25 mouse cellular contexts compared by ENCODE assay signal in genomic region chr2:79449371-79449770, GRCm38 (mm10). TPM values are rescaled to one million over a fixed set of nuclear protein-coding genes. Genes with fewer than 3 reads are reported as not detected.
DNase-seq lines count a peak whose midpoint lies in the region; ATAC-seq and TF ChIP-seq lines count a peak whose summit lies in the region.
"Had no signal": no experiment of that assay in that cellular context is flagged by ENCODE, and none has a peak within 500 bp of the region (broad histone marks: within the 10 kb centered on the region; RNA-seq: fewer than 3 reads in every experiment).

No protein-coding gene starts in this region.

- no peak overlapping the region for H3K4me2 ChIP-seq in hindbrain, embryonic 13.5 days
- no peak overlapping the region for H3K4me2 ChIP-seq in hindbrain, embryonic 15.5 days
- H3K4me2 ChIP-seq: forebrain, embryonic 12.5 days; limb, embryonic 15.5 days; liver, embryonic 15.5 days had no signal

- TF ChIP-seq CTCF in brain, embryonic 14.5 days (IDR thresholded peaks at IDR 0.05; ENCODE audit: borderline replicate concordance, extremely low read depth, insufficient read depth, insufficient read length) = no peak

- peaks cover 7% of the 10 kb centered on the region for H3K4me1 ChIP-seq in hindbrain, embryonic 13.5 days (replicated peaks)
- H3K4me1 ChIP-seq in hindbrain, embryonic 10.5 days (replicated peaks) = peaks cover 12% of the 10 kb centered on the region; the same call in 1 of the 2 replicates
- H3K4me1 ChIP-seq in hindbrain, embryonic 15.5 days (replicated peaks) = peaks cover 8% of the 10 kb centered on the region
- H3K4me1 ChIP-seq: liver, embryonic 15.5 days had no signal

- no peak for DNase-seq in hindbrain, embryonic 10.5 days (ENCODE audit: low spot score)
- peak; percentile 64 for DNase-seq in brain, embryonic 14.5 days (ENCODE audit: low read depth)
- DNase-seq in cerebellum, adult 9-10 months = peak; percentile 74
- no peak for DNase-seq in lung, postnatal 14 days
- DNase-seq: adrenal gland, adult 2 months; gastrocnemius, postnatal 10 days; heart, adult 2 months; kidney, adult 18-20 months; kidney, postnatal 10 days; layer of hippocampus, postnatal 36 days; right cerebral cortex, postnatal 14 days; spleen, adult 18-20 months; thymus, postnatal 25 days had no signal

- H3K27me3 ChIP-seq in hindbrain, embryonic 13.5 days = 0 out of 2 replicates have a peak, but pooled peaks cover 4% of the 10 kb centered on the region
- peaks cover 31% of the 10 kb centered on the region for H3K27me3 ChIP-seq in hindbrain, embryonic 10.5 days (ENCODE audit: insufficient read depth, poor library complexity, severe bottlenecking)
- no peaks in the 10 kb centered on the region for H3K27me3 ChIP-seq in hindbrain, embryonic 15.5 days

- no peaks in the 10 kb centered on the region for H3K9me3 ChIP-seq in hindbrain, embryonic 13.5 days
- H3K9me3 ChIP-seq in hindbrain, embryonic 10.5 days = no peaks in the 10 kb centered on the region
- no peaks in the 10 kb centered on the region for H3K9me3 ChIP-seq in hindbrain, embryonic 15.5 days
- H3K9me3 ChIP-seq: forebrain, embryonic 12.5 days; limb, embryonic 15.5 days; liver, embryonic 15.5 days had no signal

- TF ChIP-seq POLR2A in brain, embryonic 14.5 days (IDR thresholded peaks at IDR 0.05; ENCODE audit: borderline replicate concordance, extremely low read depth, insufficient read depth, insufficient read length, poor library complexity, severe bottlenecking) = no peak

- no peaks in the 10 kb centered on the region for H3K36me3 ChIP-seq in hindbrain, embryonic 13.5 days
- no peaks in the 10 kb centered on the region for H3K36me3 ChIP-seq in hindbrain, embryonic 10.5 days
- no peaks in the 10 kb centered on the region for H3K36me3 ChIP-seq in hindbrain, embryonic 15.5 days
- H3K36me3 ChIP-seq: forebrain, embryonic 12.5 days; limb, embryonic 15.5 days; liver, embryonic 15.5 days had no signal

- H3K27ac ChIP-seq in hindbrain, embryonic 13.5 days = peak overlapping the region; percentile 55; the same call in 1 of the 2 replicates
- no peak overlapping the region for H3K27ac ChIP-seq in hindbrain, embryonic 10.5 days
- no peak overlapping the region for H3K27ac ChIP-seq in hindbrain, embryonic 15.5 days (replicated peaks)
- H3K27ac ChIP-seq: forebrain, embryonic 12.5 days; heart, adult 2 months; layer of hippocampus, adult 2 months; limb, embryonic 15.5 days; liver, embryonic 15.5 days had no signal

- WGBS in hindbrain, embryonic 13.5 days = 46% methylated on average over 4 of the region's 4 CpGs
- 74% methylated on average over 4 of the region's 4 CpGs for WGBS in hindbrain, embryonic 10.5 days
- 38% methylated on average over 4 of the region's 4 CpGs for WGBS in hindbrain, embryonic 15.5 days

- no peak overlapping the region for H3K4me3 ChIP-seq in hindbrain, embryonic 13.5 days
- H3K4me3 ChIP-seq in hindbrain, embryonic 10.5 days = no peak overlapping the region
- no peak overlapping the region for H3K4me3 ChIP-seq in hindbrain, embryonic 15.5 days
- H3K4me3 ChIP-seq: forebrain, embryonic 12.5 days; heart, adult 2 months; layer of hippocampus, adult 2 months; limb, embryonic 15.5 days; liver, embryonic 15.5 days had no signal

- 0 out of 2 replicates have a peak, but pooled peaks have one; percentile 27 for ATAC-seq in hindbrain, embryonic 13.5 days (ENCODE audit: low FRiP score)
- peak; percentile 38; the same call in 1 of the 2 replicates for ATAC-seq in hindbrain, embryonic 15.5 days (ENCODE audit: low FRiP score, low read depth)
- no peak for ATAC-seq in granulocyte monocyte progenitor cell, adult 5-6 weeks (replicated peaks; ENCODE audit: poor library complexity, severe bottlenecking)

- no peak overlapping the region for H3K9ac ChIP-seq in hindbrain, embryonic 13.5 days
- no peak overlapping the region for H3K9ac ChIP-seq in hindbrain, embryonic 15.5 days
- H3K9ac ChIP-seq: forebrain, embryonic 12.5 days; limb, embryonic 15.5 days; liver, embryonic 15.5 days had no signal

RNA-seq across cellular contexts. Expression of gene Neurod1, which starts 7.2 kb away (rescaled TPM):
- 50.7 and 53.7 TPM in 2 replicates for polyA plus RNA-seq in hindbrain, embryonic 13.5 days (2015; fragmentation: Nextera tagmentation; extraction: Ambion mirVana)
- 20.9 and 52.9 TPM in 2 replicates for polyA plus RNA-seq in hindbrain, embryonic 10.5 days (2016; fragmentation: Nextera tagmentation; extraction: Ambion mirVana)
- 33.3 and 42.1 TPM in 2 replicates for polyA plus RNA-seq in brain, embryonic 14.5 days (2012; rRNA removed)
- 47.0 and 48.7 TPM in 2 replicates for polyA plus RNA-seq in hindbrain, embryonic 15.5 days (2015; fragmentation: Nextera tagmentation; extraction: Ambion mirVana)
- total RNA-seq in granulocyte monocyte progenitor cell, adult 5-6 weeks (2014; fragmentation: Nextera tagmentation) = not detected in 2 replicates
- total RNA-seq in granulocyte monocyte progenitor cell, adult 5-6 weeks (2017) = not detected in 2 replicates
- total RNA-seq: adrenal gland, adult 2 months; gastrocnemius, postnatal 10 days; heart, adult 2 months; hematopoietic stem cell, adult 5-6 weeks; megakaryocyte progenitor cell, adult 5-6 weeks; monocyte, adult 5-6 weeks had no signal
- polyA plus RNA-seq: heart, adult 2 months; heart, embryonic 16.5 days; limb, embryonic 15.5 days; liver, embryonic 15.5 days; lung, embryonic 16.5 days had no signal

RNA-seq across cellular contexts. Expression of gene Cerkl, which starts 7.2 kb away (rescaled TPM):
- 2.5 and 3.3 TPM in 2 replicates for polyA plus RNA-seq in hindbrain, embryonic 13.5 days (2015; fragmentation: Nextera tagmentation; extraction: Ambion mirVana)
- 1.8 and 6.6 TPM in 2 replicates for polyA plus RNA-seq in hindbrain, embryonic 10.5 days (2016; fragmentation: Nextera tagmentation; extraction: Ambion mirVana)
- 0.46 and 0.96 TPM in 2 replicates for polyA plus RNA-seq in brain, embryonic 14.5 days (2012; rRNA removed)
- 2.5 and 3.3 TPM in 2 replicates for polyA plus RNA-seq in hindbrain, embryonic 15.5 days (2015; fragmentation: Nextera tagmentation; extraction: Ambion mirVana)
- total RNA-seq in granulocyte monocyte progenitor cell, adult 5-6 weeks (2014; fragmentation: Nextera tagmentation) = 6.8 and 11.2 TPM in 2 replicates
- 7.1 and 10.4 TPM in 2 replicates for total RNA-seq in granulocyte monocyte progenitor cell, adult 5-6 weeks (2017)

Comparison
In these comparisons a context has a peak if more than half of its experiments do, and no peak if none do; other contexts are left out.
1. DNase-seq: peak in brain, embryonic 14.5 days (single experiment) and cerebellum, adult 9-10 months (single experiment); none in hindbrain, embryonic 10.5 days (single experiment) and lung, postnatal 14 days (single experiment).